Mouse (Mus musculus) kidney, adult 8-10 months (tissue): Measurements from ENCODE around the gene Basp1.
A peak's percentile ranks its signal among the peaks of the same experiment; 100 is the strongest.

Experiments used
- DNase-seq, 2 experiments: peaks; one replicate each; pipeline ENCODE4 v3.0.0; 2022

The Basp1 gene

DNA sequence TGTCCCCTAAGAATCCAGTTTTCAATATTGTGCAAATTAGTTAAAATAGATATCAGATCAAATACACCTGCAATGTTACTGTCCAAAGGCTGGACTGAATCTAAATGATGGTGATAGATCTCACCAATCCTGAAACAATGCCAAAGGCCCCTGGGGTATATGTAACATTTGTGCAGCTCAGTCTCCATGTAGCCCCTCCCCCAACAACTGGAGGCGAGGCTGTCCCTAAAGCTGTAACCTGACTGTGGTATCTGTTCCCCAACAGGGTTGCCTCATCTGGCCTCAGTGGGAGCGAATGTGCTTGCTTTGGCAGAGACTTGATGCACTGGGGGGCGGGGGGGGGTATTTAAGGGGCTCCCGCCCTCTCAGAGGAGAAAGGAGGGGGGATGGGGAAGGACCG lies 52.7 kb downstream of the Basp1 start:
- no peak for DNase-seq

DNA sequence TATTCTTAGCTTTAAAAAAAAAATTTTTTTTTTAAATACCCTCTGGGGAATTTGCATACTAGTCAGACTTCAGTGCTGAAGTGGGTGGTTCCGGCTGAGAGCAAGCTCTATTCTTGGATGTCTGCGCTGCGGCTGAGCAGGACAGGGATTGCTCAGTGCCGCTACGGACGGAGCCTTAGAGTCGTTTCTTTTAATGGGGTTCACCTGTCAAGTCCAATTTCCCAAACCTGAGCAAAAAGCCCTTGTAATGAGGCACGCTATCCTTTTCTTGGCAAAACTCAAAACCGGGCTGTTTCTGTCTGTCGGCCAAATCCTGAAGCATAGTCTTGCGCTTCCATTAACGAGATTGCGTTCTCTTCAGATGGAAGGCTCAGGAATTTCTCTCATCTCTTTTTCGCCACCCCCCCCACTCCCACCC lies 54.9 kb downstream of the Basp1 start:
- DNase-seq = no peak

DNA sequence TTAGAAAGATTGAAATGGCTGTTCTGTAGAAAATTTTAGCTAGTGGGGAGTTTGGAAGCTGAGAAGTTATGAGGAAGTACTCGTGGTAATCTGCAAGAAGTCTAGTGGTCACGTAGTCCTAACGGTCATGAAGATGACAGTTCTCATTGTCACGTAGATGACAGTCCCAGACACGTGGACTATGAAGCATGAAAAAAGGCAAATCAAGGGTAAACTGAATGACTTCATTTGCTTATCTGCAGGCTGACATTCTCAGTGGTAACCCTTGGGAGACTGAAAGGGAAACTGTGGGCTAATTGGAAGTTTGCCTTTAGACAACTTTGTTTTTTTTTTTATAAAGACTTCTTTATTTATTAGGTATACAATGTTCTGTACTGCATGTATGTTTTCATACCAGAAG lies 58.2 kb downstream of the Basp1 start:
- DNase-seq = no peak

DNA sequence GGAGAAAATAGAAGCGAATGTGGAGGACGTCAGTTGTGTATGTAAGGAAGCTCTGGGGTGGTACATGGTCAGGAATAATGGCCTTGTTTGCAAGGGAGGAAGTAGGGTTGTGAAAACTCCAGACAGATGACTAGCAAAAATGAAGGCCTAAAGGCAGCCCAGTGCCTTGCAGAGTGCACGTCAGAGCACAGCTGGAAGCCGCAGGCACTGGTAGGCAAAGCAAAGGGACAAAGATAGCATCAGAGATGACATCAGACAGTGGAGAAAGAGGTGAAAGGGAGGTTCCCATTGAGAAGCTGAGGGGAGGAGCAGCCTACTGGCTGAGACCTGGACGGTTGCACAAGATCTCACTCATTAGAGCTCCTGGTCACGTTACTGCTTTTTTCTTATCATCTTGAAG lies 58.8 kb downstream of the Basp1 start:
- DNase-seq = no peak

DNA sequence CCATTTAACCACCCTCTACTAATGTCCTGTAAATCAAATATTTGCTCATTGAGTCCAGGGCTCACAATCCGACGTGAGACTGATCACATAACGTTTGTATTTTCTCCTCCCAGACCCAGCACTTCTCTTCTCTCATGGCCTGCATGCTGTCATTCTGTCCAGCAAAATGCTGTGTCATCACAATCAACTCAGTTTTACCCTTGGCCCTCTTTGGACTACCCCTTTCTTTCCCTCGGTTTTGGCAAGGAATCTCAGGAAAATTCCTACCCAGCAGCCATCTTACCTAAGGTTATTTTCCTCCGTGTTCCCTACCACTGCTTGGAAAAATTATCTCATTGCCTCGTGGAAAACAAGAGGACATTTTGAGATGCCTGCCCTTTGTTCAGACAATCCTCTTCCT lies 60.1 kb downstream of the Basp1 start:
- DNase-seq = no peak

DNA sequence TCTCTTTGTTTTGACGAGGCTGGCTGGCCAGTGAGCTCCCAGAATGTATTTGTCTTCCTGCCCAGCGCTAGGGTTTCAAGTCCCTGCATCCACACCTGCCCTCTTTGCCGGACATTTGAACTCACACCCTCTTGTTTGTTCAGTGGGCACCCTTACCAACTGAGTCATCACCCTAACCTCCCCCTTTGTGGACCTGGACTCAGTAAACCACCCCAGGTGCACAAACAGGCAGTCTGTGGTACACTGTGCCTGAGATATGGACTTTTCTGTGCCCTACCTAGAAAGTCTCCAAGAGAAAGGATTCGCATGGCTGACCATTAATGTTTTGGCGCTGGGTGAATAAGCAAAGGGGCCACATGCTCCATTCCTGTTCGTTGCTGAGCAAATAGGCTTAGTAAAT lies 70.3 kb downstream of the Basp1 start:
- DNase-seq = peak in 1 of 2 experiments; percentile 1

DNA sequence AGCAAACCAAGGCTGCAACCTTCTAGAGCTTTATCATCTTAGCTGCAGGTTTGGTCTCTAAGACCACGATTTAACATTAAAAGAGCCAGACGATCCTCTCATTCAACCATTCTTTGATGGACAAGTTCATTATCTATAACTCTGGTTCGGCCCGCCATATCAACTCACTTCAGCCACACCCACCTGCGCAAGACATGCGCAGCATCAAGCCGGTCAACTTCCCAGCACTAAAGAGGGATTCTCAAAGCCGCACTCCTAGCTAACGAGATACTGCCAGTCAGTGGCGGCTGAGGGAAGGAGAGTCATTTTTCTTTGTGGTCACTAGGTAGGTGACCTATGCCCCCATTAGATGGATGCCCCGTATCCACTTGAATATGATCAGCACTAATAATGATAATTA lies 78.3 kb downstream of the Basp1 start:
- no peak for DNase-seq

DNA sequence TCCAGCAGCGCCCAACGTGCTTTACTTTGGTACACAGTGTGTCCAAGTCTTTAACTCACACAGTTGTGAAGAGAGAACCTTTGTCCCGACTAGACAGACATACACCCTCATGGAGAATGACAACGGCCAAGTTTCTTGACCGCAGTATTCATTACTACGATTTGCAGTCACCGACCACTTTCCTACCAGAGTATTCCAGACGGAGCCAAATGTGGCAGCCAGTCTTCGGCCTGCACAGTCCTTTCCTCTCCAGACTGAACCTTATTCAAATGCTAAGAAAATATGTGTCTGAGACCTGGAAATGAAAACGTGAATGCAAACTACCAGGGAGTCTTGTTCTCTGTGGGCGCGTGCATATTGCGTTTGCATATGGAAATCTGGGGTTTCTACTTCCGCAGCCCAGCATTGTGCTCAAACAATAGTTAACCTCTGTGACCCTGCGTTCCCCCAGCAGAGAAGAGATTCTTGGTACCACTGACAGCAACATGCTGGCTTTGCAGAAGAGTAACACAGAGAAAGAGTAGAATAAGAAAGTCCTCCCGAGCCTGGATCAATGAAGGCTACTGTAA lies 81.6 kb downstream of the Basp1 start:
- DNase-seq = no peak

DNA sequence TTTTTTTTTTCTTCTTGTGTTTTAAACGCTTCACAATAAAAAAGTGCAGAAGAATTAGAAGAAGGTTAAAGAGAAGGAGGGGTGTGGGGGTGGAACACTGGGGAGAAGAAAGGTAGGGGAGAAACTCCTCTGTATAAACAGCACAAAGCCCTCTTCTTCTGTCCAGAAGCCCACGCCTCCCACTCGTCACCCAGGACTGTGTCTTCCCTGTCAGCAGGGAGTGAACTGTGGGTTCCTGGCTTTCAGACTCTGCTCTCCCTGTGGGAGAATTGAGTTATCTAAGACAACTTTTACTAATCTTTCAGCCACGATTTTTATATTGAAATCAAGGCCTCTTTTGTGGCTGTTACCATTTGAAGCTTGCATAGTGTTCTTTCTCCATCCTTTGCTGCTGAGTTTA lies 82.6 kb downstream of the Basp1 start:
- no peak for DNase-seq

DNA sequence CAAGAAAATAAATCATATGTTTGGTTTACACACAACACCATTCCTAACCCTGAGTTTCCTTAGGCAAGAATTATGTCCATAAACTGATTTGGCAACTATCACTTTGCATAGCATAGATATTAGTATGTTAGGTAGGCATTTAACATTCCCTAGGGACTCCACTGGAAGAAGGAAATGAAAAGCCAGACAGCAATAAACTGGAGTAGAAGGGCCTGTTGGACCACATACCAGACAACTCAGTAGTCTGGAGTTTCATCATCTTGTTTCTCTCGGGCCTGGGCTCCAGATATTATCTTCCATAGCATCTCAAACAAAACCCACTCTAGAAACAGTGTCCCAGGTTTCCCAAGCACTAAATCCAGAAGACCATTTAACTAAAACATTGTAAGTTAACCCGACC lies 91.0 kb downstream of the Basp1 start:
- no peak for DNase-seq

DNA sequence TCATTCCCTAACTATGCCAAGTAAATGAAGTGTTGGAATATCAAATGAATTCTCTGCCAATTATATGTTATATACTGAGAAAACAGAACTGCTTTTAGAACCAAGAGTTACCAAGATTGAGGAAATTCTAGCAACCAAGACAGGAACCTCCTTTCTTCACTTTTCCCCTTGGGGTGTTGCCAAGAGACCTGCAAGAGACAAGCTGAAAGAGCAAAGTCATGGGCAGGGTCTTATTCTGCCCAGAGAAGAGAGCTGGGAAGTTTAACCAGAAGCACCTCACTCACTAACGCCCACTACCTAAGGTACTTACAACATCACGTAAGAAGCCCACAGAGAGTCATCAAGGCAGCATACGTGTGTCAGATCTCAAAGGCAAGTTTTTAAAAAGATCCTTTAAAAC lies 91.5 kb downstream of the Basp1 start:
- no peak for DNase-seq

DNA sequence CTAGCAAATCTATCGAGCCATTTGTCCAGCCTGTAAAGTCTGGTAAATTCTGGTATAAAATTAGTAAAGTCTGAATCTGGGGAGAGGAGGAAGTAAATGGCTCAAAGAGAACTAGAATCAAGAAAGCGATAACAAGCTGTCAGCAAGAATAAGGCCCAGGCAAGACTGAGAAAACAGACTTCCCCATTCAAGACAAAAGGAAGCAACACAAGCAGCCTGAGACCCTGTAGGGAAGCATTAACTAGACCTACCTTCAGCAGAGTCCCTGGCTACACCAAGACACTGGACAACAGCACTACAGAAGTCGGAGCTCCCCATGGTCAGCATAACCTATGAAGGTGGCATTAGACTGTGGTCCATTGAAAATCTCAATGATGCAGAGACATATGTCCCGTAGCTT lies 91.9 kb downstream of the Basp1 start:
- no peak for DNase-seq

DNA sequence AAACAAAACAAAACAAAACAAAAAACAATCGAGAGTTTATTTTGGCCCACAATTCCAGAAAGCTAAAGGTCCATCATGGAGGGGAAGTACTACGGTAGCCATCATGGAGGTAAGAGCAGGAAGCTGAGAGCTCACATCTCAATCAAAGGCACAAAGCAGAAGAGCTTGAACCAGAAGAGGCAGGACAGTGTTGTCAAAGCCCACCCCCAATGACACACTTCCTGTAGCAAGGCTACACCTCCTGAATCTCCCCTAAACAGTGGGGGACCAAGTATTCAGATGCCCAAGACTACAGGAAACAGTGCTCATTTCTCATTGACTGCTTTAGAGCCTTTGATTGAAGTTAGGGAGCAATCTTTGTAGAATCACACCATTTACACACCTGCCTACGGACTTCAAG lies 99.1 kb downstream of the Basp1 start:
- no peak for DNase-seq
